Mouse (Mus musculus) midbrain, embryonic 12.5 days (tissue): ENCODE data around the gene Nod1. TPM values are rescaled to one million over a fixed set of nuclear protein-coding genes. Genes with fewer than 3 reads are reported as not detected.

Experiments
- ATAC-seq: fragments of 200-750 bp; cut with Nextera tagmentation; 2 replicates; pipeline ENCODE4 v1.8.0; 2017; ENCODE audit warnings: low read depth, moderate TSS enrichment, moderate library complexity; ENCODE audit not compliant: low FRiP score
- H3K27ac ChIP-seq: fragments of 300-500 bp; sonication (generic); replicated peaks from 2 replicates; pipeline ENCODE4 v1.5.1; 2016; ENCODE audit warnings: mild to moderate bottlenecking
- H3K27me3 ChIP-seq: fragments of 300-500 bp; sonication (generic); 2 replicates; pipeline ENCODE4 v1.6.1; 2016; ENCODE audit warnings: mild to moderate bottlenecking
- H3K36me3 ChIP-seq: fragments of 300-500 bp; sonication (generic); 2 replicates; pipeline ENCODE4 v1.6.1; 2016
- H3K4me1 ChIP-seq: fragments of 300-500 bp; sonication (generic); 2 replicates; pipeline ENCODE4 v1.6.1; 2016
- H3K4me2 ChIP-seq: fragments of 300-500 bp; sonication (generic); replicated peaks from 2 replicates; pipeline ENCODE4 v1.6.1; 2016; ENCODE audit warnings: mild to moderate bottlenecking, moderate library complexity
- H3K4me3 ChIP-seq: fragments of 300-500 bp; sonication (generic); 2 replicates; pipeline ENCODE4 v1.5.1; 2016; ENCODE audit warnings: mild to moderate bottlenecking
- H3K9ac ChIP-seq: fragments of 300-500 bp; sonication (generic); replicated peaks from 2 replicates; pipeline ENCODE4 v1.6.1; 2016; ENCODE audit warnings: mild to moderate bottlenecking, moderate library complexity
- H3K9me3 ChIP-seq: fragments of 300-500 bp; sonication (generic); 2 replicates; pipeline ENCODE4 v1.6.1; 2016; ENCODE audit warnings: mild to moderate bottlenecking
- WGBS: fragments of 180-500 bp; shearing (Covaris S2); methylation state at CpG from one replicate; pipeline ENCODE4 v1.1.7; 2016; 5-methylcytosine and 5-hydroxymethylcytosine counted together
- polyA plus RNA-seq: library from polyadenylated mRNA; unstranded; fragments of >200 nt; fragmentation: Nextera tagmentation; extraction: Ambion mirVana; gene quantifications from 2 replicates; pipeline ENCODE4 v1.2.1, GENCODE M21; 2016

Nod1 gene
- polyA plus RNA-seq, 1 experiment from 2014 or later, result 3.6 TPM

DNA sequence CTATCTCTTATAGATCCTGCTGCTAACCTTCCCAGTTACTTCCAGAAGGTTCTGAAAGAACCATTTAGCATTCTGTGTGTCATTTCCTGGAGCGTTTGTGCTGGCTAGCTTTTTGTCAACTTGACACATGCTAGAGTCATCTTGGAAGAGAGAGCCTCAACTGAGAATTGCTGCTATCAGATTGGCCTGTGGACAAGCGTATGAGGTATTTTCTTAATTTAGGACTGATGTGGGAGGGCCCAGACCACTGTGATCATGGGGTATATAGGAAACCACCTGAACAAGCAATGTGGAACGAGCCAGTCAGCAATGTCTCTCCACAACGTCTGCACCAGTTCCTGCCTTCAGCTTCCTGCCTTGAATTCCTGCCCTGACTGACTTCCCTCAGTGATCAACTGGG lies 31.1 kb upstream of the Nod1 start:
- WGBS, result 76% methylated on average over 4 of the region's 4 CpGs
- H3K9ac ChIP-seq, result no peak overlapping the region
- no peak overlapping the region for H3K4me2 ChIP-seq
- H3K27me3 ChIP-seq, result 0 out of 2 replicates have a peak, but pooled peaks cover 6% of the 10 kb centered on the region
- no peaks in the 10 kb centered on the region for H3K4me1 ChIP-seq
- no peak overlapping the region for H3K27ac ChIP-seq
- H3K36me3 ChIP-seq, result no peaks in the 10 kb centered on the region
- H3K9me3 ChIP-seq, result no peaks in the 10 kb centered on the region
- no peak for ATAC-seq
- H3K4me3 ChIP-seq, result no peak overlapping the region

DNA sequence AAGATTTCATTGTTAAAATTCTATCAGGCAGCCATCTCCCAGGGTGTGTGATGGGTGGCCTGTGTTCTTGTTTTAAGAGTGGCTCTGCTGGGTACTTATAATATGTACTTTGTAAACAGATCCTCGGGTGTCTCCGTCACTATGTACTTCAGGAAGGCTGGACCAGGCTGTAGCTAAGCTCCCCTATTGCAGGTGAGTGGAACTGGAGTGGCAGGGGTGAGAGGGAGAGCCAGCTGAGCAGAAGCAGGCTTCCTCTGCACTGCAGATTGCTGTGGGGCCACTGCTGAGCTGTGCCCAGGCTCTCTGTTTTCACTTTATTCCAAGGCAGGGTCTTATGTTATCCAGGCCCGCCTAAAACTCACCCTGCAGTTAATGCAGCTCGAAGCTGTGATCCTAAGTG lies 30.0 kb upstream of the Nod1 start:
- Histone ChIP-seq H3K4me2 (no peak overlapping the region), H3K9me3 (no peaks in the 10 kb centered on the region), H3K27me3 (no peaks in the 10 kb centered on the region), H3K9ac (no peak overlapping the region), H3K36me3 (no peaks in the 10 kb centered on the region), H3K27ac (no peak overlapping the region), H3K4me1 (no peaks in the 10 kb centered on the region), H3K4me3 (no peak overlapping the region)
- 79% methylated on average over 4 of the region's 4 CpGs for WGBS
- no peak for ATAC-seq

DNA sequence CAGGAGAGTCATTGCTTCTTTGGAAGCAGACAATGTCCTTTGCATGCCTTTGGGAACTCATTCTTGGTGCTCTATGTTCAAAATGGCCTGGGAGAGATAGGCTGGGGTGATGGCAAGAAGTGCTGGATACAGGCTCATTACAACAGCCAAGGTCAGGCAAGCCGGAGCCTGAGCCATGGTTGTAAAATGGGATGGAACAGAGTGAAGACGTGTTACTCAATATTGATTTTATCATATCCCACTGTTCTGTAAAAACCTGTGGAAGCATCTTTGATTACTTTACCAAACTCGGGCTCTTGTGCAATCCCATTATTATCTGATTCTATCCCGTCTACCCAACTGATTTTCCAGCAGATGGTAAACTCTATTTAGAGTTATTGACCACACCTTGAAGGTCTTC lies 28.9 kb upstream of the Nod1 start:
- no peaks in the 10 kb centered on the region for H3K4me1 ChIP-seq
- 83% methylated on average over 4 of the region's 4 CpGs for WGBS
- H3K9me3 ChIP-seq, result no peaks in the 10 kb centered on the region
- no peaks in the 10 kb centered on the region for H3K36me3 ChIP-seq
- H3K4me3 ChIP-seq, result no peak overlapping the region
- H3K9ac ChIP-seq, result no peak overlapping the region
- no peak overlapping the region for H3K27ac ChIP-seq
- H3K4me2 ChIP-seq, result no peak overlapping the region
- H3K27me3 ChIP-seq, result no peaks in the 10 kb centered on the region
- ATAC-seq, result no peak

DNA sequence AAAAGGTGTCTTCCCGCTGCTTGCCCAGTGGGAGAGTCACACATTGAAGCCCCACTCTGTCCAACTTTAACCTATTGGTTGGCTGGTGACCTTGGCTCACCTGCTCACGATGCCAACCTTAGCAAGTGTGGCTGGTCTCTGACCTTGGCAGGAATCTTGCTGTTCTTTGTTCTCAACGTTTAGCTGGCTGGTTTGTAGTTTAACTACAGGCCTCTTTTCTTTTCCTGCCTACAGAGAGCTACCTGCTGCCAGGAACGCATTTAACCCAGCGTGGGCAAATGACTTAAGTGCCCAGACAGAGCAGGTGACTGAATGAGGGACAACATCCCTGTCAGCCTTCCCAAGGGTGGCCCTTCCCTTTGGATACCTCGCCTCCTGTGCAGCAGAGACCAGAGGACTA lies 25.3 kb upstream of the Nod1 start:
- no peak overlapping the region for H3K4me3 ChIP-seq
- H3K9ac ChIP-seq, result no peak overlapping the region
- no peaks in the 10 kb centered on the region for H3K27me3 ChIP-seq
- no peak overlapping the region for H3K27ac ChIP-seq
- H3K4me2 ChIP-seq, result no peak overlapping the region
- H3K36me3 ChIP-seq, result no peaks in the 10 kb centered on the region
- no peak for ATAC-seq
- 92% methylated on average over 6 of the region's 6 CpGs for WGBS
- no peaks in the 10 kb centered on the region for H3K9me3 ChIP-seq
- no peaks in the 10 kb centered on the region for H3K4me1 ChIP-seq

DNA sequence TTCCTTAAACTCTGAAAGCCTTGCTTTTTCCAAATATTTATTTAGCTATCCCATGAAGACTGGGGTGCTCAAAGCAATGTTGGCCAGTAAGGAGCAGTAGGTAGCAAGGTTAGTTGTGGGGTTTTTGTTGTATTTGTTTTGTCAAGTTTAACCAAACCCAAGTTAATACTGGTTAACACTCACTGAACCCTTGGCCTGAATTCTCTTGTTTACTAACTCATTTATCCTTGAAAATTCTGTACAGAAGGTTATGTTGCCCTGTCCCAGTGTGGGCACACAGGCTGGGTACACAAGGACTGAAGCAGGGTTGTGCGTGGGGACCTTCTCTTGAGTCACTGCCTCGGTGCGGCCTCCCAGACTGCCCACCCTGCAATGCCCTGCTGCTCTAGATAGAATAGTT lies 23.9 kb upstream of the Nod1 start:
- Histone ChIP-seq H3K27ac (no peak overlapping the region), H3K4me2 (no peak overlapping the region), H3K4me1 (0 out of 2 replicates have a peak, but pooled peaks cover 7% of the 10 kb centered on the region), H3K9me3 (no peaks in the 10 kb centered on the region), H3K36me3 (no peaks in the 10 kb centered on the region), H3K4me3 (no peak overlapping the region), H3K27me3 (no peaks in the 10 kb centered on the region), H3K9ac (no peak overlapping the region)
- no peak for ATAC-seq
- WGBS, result 94% methylated on average over 3 of the region's 3 CpGs

DNA sequence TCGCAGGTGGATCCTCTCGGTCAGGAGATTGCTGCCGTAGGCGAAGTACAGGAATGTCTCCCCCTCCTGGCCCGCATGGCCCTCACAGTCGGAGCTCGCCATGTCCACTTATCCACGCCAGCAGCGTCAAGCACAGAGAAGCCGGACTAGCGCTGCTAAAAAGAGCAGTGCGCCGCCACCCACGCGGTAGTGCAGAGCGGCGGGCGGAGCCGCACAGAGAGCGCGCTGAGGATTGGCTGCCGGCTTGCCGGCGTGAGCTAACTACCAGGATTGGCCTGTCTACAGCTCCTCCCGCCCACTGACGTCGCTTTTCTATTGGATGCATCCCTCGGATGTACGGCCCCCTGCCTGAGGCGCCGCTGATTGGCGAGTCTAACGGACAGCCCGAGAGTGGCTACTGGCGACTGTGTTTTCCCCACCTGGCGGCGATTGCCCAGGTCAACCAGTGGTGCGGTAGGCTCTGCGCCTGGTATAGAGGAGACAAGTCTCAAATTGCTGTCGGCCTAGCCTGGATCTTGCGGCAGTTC lies 20.4 kb upstream of the Nod1 start, which contains the start of gene Ggct:
Ggct (minus strand) TSS at position 217 of the 527 bp plus-strand sequence.
- Histone ChIP-seq H3K36me3 (no peaks in the 10 kb centered on the region), H3K9me3 (no peaks in the 10 kb centered on the region), H3K27me3 (no peaks in the 10 kb centered on the region), H3K9ac (peak within 1 kb of the TSS; percentile 59), H3K4me1 (0 out of 2 replicates have a peak, but pooled peaks cover 7% of the 10 kb centered on the region), H3K4me2 (peak within 1 kb of the TSS; percentile 77), H3K27ac (peak within 1 kb of the TSS; percentile 20; the same call in 1 of the 2 replicates), H3K4me3 (peak within 1 kb of the TSS; percentile 52)
- ATAC-seq, result peak; percentile 100
- under 1% methylated on average over 41 of the region's 41 CpGs for WGBS

DNA sequence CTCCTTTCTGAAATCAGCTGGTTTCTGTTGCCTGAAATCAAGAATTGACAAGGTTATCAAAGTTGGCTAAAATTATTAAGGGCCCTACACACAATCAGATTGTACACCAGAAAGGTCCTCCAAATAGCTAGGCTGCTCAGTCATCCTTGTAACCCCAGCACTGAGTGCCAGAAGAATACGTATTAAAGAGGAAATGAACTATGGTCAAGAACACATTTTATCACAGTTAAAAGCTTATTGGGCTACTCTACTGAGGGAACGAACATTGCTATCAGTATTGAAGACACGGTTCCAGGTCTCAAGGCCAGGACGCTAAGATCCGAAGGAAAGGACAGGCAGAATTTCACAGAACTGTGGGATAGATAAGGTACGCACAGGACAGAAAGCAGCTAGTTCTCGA lies 19.7 kb upstream of the Nod1 start:
- WGBS, result 8% methylated on average over 7 of the region's 7 CpGs
- H3K36me3 ChIP-seq, result no peaks in the 10 kb centered on the region
- peak overlapping the region; percentile 52 for H3K4me3 ChIP-seq
- H3K9me3 ChIP-seq, result no peaks in the 10 kb centered on the region
- no peaks in the 10 kb centered on the region for H3K27me3 ChIP-seq
- peak overlapping the region; percentile 77 for H3K4me2 ChIP-seq
- H3K9ac ChIP-seq, result peak overlapping the region; percentile 59
- 0 out of 2 replicates have a peak, but pooled peaks cover 7% of the 10 kb centered on the region for H3K4me1 ChIP-seq
- ATAC-seq, result no peak
- H3K27ac ChIP-seq, result peak overlapping the region; percentile 20; the same call in 1 of the 2 replicates

DNA sequence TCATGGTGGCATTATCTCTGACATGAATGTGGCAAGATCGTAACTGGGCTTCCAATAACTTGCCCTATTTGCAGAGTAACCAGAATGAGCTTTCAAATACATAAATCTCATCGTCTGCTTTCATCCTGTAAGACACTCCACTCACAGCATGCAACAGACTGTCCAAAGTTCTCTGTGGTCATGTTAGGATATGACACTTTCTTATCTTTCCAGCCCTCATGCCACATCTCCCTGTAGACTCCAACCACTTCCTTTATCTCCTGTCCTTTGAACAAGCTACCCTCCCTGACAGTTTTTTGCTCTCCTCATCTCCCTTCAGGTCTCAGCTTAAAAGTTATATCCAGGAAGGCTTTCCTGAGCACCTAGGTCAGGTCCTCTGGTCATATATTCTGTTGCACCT lies 18.8 kb upstream of the Nod1 start:
- WGBS, result 85% methylated on average over 2 of the region's 2 CpGs

DNA sequence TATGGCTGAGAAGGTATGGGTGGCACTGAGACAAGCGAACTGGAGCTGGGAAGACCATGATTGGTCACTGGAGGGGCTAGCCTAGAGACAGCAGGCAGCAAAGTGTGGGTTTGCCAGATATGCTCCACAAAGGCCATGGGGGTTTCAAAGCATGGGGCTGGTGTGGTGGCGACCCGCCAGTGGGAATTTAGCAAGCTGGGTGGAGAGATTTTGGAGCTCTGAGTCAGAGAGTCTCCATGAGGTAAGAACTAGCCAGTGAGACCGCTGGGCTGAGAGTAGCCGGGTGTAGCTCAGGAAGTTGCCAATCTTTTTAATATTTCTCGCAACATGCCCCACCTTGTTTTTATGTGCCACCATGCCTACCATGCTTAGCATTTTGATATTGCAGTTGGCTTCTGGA lies 15.7 kb upstream of the Nod1 start:
- H3K4me2 ChIP-seq, result no peak overlapping the region
- 95% methylated on average over 6 of the region's 6 CpGs for WGBS
- no peaks in the 10 kb centered on the region for H3K36me3 ChIP-seq
- 0 out of 2 replicates have a peak, but pooled peaks cover 7% of the 10 kb centered on the region for H3K4me1 ChIP-seq
- H3K9ac ChIP-seq, result no peak overlapping the region
- no peak for ATAC-seq
- no peaks in the 10 kb centered on the region for H3K27me3 ChIP-seq
- H3K27ac ChIP-seq, result no peak overlapping the region
- H3K4me3 ChIP-seq, result no peak overlapping the region
- H3K9me3 ChIP-seq, result no peaks in the 10 kb centered on the region

More for the DNA sequence above, 18.8 kb upstream of the Nod1 start:
- ATAC-seq, result no peak
- Histone ChIP-seq H3K4me2 (no peak overlapping the region), H3K4me1 (0 out of 2 replicates have a peak, but pooled peaks cover 7% of the 10 kb centered on the region), H3K27me3 (no peaks in the 10 kb centered on the region), H3K9me3 (no peaks in the 10 kb centered on the region), H3K27ac (no peak overlapping the region), H3K9ac (no peak overlapping the region), H3K4me3 (no peak overlapping the region), H3K36me3 (no peaks in the 10 kb centered on the region)

DNA sequence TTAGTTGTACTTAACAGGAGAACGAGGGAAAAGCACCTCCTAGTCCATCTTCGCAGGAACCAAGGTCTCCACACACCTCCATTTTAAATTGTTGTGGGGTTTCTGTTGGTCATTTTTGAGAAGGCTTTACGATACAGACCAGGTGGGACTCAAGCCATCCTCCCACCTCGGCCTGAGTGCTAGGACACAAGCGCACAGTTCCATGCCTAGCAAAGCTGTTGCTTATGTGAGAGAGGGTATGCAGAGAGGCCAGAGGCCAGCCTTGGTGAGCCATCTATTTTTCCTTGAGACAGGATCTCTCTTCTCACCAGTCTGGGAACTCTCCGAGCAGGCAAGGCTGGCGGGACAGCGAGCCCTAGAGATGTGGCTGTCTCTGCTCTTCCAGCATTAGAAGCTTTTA lies 11.7 kb upstream of the Nod1 start:
- H3K9ac ChIP-seq, result no peak overlapping the region
- no peak overlapping the region for H3K27ac ChIP-seq
- no peaks in the 10 kb centered on the region for H3K9me3 ChIP-seq
- no peak for ATAC-seq
- H3K4me3 ChIP-seq, result no peak overlapping the region
- 92% methylated on average over 8 of the region's 8 CpGs for WGBS
- no peaks in the 10 kb centered on the region for H3K27me3 ChIP-seq
- no peak overlapping the region for H3K4me2 ChIP-seq
- H3K4me1 ChIP-seq, result no peaks in the 10 kb centered on the region
- no peaks in the 10 kb centered on the region for H3K36me3 ChIP-seq

DNA sequence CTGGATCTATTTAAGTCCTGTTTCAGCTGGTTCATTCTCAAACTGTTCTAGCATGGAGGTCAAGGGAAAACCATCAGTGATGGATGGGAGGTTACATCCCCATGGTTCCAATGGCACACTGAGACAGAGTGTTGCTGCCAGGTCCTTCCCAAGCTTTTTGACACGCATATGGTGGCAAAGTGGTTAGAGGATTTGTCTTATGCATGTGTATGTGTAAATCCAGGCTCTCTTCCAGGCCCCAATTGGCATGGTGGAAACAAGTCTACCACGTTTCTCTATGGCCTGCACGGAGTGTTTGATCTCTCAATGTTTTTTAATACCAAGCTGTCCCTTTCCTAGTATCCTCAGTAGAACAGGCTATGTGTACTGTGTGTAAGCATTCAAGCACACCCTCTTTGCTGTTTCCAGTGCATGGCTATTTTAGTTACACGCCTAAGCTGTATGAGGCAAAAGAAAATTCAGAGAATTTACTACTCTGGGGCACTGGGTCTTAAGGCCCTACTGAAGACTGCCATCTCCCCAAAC lies 11.2 kb upstream of the Nod1 start:
- no peak for ATAC-seq
- Histone ChIP-seq H3K4me2 (no peak overlapping the region), H3K9ac (no peak overlapping the region), H3K9me3 (no peaks in the 10 kb centered on the region), H3K27me3 (no peaks in the 10 kb centered on the region), H3K36me3 (no peaks in the 10 kb centered on the region), H3K4me3 (no peak overlapping the region), H3K4me1 (no peaks in the 10 kb centered on the region), H3K27ac (no peak overlapping the region)
- 90% methylated on average over 4 of the region's 4 CpGs for WGBS

DNA sequence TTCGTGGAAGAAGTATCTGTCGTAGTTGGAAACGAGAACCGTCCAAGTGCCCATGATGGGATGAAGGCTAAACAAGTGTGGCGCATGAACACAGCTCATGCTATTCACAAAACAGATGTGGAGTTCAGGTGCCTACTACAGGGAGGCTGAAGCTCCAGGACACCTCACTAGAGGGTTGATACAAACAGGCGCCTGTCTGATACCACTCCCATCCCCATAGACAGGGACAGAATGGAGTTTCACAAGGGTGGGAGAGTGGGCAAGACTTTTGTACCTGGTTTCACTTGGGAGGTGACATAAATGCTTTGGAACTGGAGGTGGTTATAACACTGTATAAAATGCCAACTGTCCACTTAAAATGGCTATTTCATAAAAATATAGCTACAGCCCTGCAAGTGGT lies 7.0 kb upstream of the Nod1 start:
- H3K27me3 ChIP-seq, result 0 out of 2 replicates have a peak, but pooled peaks cover under 1% of the 10 kb centered on the region
- H3K4me3 ChIP-seq, result no peak overlapping the region
- H3K9ac ChIP-seq, result no peak overlapping the region
- H3K4me1 ChIP-seq, result no peaks in the 10 kb centered on the region
- no peak for ATAC-seq
- 96% methylated on average over 6 of the region's 6 CpGs for WGBS
- H3K9me3 ChIP-seq, result no peaks in the 10 kb centered on the region
- H3K4me2 ChIP-seq, result no peak overlapping the region
- no peak overlapping the region for H3K27ac ChIP-seq
- no peaks in the 10 kb centered on the region for H3K36me3 ChIP-seq

DNA sequence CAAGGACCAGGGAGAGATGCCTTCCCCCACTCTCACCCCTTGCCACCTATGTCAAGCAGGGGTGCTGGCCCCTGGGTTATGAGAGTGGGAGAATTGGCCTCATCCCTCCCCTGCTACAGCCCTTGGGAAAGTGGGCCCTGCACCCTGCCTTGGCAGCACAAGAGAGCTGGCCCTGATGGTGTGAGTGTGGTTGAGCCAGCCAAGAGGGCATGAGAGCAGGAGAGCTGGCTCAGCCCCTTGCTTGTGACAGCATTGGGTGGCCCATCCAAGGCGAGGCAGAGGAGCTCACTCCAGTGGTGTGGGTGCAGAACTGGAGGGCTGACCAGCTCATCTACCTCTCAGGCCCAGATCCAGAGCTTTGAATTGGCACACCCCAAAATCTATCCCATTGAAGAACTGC lies 3.2 kb upstream of the Nod1 start:
- WGBS, result 74% methylated on average over 1 of the region's 1 CpGs
- Histone ChIP-seq H3K27ac (no peak overlapping the region), H3K4me1 (0 out of 2 replicates have a peak, but pooled peaks cover 5% of the 10 kb centered on the region), H3K27me3 (peaks cover 25% of the 10 kb centered on the region), H3K4me2 (no peak overlapping the region), H3K36me3 (no peaks in the 10 kb centered on the region), H3K4me3 (no peak overlapping the region), H3K9me3 (no peaks in the 10 kb centered on the region), H3K9ac (no peak overlapping the region)
- ATAC-seq, result no peak
